Mouse (Mus musculus): ENCODE measurements at regions not wholly inside any gene's neighbourhood (a gene's known extent, or its start where the extent isn't known, plus 50 kb on each side); places are given as distances from the start of the nearest gene placed in this dataset.
A peak's percentile ranks its signal among the peaks of the same experiment; 100 is the strongest.

DNA sequence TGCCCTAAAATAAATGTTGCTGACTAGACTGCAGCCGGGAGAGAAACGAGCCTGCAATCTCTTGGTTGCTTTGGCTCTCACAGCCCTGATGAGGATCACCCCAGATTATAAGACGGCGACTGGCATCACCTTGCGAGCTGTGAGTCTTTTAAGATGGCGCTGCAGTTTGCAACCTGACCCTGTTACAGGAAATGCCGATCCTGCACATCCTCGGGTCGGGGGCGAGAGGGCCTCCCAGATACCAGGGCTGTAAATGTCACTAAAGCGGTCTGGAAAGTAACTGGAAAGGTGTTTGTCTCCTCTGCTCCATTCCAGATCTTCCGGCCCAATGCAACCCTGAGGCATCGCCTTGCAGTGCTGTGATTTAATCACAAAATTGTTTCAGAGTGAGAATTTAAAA lies 53.4 kb downstream of the Cartpt start:
- no peak for DNase-seq (ENCODE audit: extremely low spot score, low read depth, low spot score)

DNA sequence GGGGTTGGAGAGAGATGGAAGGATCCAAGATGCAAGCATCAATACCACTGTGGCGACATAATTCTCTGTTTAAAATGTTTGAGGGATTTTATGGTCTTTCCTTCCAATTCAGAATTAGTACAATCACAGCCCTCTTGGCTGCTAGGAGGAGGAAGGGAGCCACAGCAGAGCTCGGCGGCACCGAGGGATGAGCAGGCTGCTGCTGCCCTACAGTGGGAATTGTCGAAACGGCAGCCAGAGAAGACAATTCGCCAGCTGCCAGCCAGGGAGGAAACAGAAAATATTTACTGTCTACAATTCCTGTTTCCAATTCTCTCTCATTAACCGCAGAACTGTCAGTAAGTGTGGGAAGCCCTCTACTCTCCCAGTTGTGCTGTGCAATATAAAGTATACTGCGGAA lies 58.3 kb downstream of the Cartpt start:
- DNase-seq (ENCODE audit: extremely low spot score, low read depth, low spot score) = no peak

- no peak for DNase-seq (ENCODE audit: extremely low spot score, low read depth, low spot score)
These were observed 61.4 kb downstream of the Cartpt start for GRCm38 (mm10) chr13:99839446-99839845.

- DNase-seq (ENCODE audit: extremely low spot score, low read depth, low spot score) = peak; percentile 91
These were observed 63.0 kb downstream of the Cartpt start for GRCm38 (mm10) chr13:99837772-99838425.

- DNase-seq (ENCODE audit: extremely low spot score, low read depth, low spot score) = no peak
These were observed 63.7 kb downstream of the Cartpt start for GRCm38 (mm10) chr13:99837180-99837579.

GRCm38 (mm10) chr13:99836586-99836985 lies 64.3 kb downstream of the Cartpt start:
- no peak for DNase-seq (ENCODE audit: extremely low spot score, low read depth, low spot score)

GRCm38 (mm10) chr13:99835518-99835917 lies 65.4 kb downstream of the Cartpt start:
- no peak for DNase-seq (ENCODE audit: extremely low spot score, low read depth, low spot score)

DNA sequence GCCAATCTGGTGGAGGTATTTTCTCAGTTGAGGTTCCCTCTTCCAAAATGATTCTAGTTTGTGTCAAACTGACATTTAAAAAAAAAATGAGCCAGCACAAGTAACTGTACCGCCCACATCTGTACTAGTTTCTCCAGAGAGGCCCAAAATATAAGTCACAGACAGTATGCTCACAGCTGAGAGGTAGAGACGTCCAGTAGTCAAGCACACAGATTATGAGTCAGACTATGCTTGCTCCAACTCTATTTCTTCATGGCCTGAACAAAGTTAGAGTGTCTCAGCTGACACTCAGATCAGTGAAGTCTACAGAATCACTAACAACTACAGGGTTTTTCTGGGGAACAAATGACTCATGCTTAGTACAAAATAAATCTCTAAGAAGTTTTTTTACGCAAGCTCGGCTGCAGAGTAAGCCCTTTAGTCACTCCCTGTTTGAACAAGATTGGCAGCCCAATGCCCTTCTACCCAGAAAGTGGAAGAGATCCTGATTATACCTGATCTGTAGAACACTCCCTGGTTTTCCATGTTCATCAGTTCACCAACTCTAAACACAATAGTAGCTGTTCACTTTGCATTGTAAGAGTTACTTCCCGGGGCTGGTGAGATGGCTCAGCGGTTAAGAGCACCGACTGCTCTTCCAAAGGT lies 70.7 kb downstream of the Cartpt start:
- no peak for DNase-seq (ENCODE audit: extremely low spot score, low read depth, low spot score)

- no peak for DNase-seq (ENCODE audit: extremely low spot score, low read depth, low spot score)
These were observed 73.3 kb downstream of the Cartpt start for GRCm38 (mm10) chr13:99827573-99827972.

DNA sequence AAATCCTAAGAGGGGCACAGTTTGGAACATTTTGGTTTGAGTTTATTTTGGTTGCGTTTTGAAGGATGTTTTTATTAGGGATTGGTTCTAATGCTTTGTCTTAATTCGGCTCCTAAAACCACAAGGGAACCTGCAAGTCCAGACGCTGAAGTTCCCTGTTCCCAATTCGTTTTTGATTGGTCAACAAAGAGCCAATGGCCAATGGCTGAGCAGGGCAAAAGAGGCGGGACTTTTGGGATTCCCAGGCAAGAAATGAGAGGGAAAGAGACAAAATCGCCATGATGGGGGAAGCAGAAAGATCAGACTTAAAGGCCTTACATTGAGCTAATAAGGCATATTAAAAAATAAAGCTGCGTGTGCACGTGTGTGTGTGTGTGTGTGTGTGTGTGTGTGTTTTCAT lies 76.3 kb downstream of the Cartpt start:
- no peak for DNase-seq (ENCODE audit: extremely low spot score, low read depth, low spot score)

- no peak for DNase-seq (ENCODE audit: extremely low spot score, low read depth, low spot score)
These were observed 84.2 kb downstream of the Cartpt start for GRCm38 (mm10) chr13:99816666-99817065.

DNA sequence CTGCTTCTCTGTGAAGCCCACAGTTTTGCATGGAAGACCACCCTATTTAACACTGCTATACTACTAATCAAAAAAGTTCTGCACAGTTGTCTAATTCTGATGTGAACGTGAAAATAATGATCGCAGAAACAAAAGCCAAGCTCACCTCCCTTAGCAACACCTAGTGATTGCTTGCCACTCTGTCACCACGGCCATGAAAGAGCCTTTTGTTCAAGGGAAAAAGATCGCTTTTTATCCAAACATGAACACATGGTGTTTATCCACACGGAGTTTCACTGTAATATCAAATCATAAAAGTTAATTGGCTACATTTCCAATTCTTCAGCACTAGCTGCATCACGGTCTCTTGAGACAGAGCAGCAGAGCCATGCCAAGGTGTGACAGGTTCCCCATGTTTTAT lies 85.1 kb downstream of the Cartpt start:
- no peak for DNase-seq (ENCODE audit: extremely low spot score, low read depth, low spot score)

DNA sequence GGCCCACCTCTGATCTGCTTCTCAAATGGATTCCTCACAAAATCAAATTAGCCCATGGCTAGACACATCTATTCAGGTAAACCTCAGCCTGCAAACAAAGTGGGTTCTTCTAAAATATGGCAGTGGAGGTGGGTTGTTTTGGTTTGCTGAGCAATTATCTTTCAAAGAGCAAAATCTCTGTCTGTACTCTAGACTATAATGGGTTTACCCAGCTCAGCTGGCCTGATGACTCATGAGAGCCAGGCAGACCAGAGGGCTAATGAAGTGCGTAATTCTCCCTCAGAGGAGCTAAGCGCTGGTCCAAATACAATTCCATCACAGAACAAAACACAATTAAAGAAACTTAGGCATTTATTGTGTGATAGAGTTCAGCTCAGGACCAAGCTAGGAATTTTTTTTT lies 86.1 kb downstream of the Cartpt start:
- DNase-seq (ENCODE audit: extremely low spot score, low read depth, low spot score) = no peak

DNA sequence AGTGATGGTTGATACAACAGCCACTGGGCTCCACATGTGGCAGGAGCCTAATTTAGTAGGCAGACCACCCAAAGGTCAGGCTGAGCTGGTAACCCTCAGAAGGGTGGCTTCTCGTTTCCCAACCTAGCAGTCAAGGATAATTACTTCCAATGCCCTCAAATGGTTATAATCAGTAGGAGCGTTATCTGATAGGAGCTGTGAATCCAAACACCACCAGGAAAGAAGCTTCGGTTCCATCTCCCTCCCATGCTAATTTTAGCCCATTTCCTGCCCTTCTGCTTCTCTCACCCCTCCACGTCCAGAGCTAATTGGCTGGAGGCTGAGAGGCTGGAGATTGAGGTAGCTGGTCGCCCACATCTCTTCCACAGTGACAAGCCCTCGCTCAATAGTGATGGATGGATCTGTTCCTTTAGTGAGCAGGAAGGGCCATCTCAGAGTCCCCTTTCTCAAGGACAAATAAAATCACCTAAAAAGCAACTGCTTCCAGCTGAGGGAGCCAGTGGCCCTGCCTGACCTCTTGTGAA lies 86.8 kb downstream of the Cartpt start:
- no peak for DNase-seq (ENCODE audit: extremely low spot score, low read depth, low spot score)

GRCm38 (mm10) chr13:99794448-99794847 lies 106.4 kb downstream of the Cartpt start:
- no peak for DNase-seq (ENCODE audit: extremely low spot score, low read depth, low spot score)

DNA sequence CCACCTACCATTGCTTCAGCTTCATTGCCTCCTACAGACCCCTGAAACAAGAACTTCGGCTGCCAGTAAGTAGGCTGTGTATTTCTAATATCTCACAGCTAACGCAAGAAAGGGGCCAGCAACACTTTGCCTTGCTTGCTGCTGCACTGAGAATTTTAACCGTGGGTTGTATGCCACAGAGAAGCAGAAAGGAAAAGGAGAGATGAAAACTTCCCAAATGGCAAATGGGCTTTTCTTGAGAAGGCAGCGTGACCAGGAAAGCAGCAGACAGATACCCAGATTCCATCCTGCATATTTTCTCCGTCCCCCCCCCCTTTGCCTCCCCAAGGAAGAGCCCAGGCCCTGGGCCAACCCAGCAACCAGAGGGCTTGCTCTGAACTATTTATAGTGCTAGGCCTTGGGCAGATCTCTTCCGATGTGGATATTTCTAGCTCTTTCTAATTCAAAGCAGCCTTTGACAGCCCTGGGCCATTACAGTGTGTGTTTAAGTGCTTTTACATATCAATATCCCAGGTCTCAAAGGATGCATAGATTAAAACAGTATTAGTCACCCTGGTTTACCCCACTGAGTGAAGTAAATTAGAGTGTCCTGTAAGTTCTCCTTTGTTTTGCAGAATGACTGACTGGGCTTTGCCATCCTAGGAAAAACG lies 107.0 kb downstream of the Cartpt start:
- DNase-seq (ENCODE audit: extremely low spot score, low read depth, low spot score) = no peak

GRCm38 (mm10) chr13:99793001-99793400 lies 107.9 kb downstream of the Cartpt start:
- no peak for DNase-seq (ENCODE audit: extremely low spot score, low read depth, low spot score)

DNA sequence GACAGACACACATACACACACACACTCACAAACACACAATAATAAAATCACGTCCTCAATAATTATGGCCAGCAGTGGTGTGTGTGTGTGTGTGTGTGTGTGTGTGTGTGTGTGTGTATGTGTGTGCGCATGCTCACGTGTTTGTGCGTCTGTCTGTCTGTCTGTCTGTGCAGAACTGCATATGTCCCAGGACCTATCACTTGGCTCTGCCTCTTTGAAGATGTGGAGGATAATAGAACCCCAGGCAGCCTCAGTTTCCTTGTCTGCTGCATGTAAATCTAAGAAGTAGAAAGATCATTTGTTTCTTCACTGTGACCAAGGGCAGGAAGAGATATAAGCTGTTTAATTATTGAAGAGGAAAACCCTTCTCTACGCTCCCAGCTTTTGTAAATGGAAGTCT lies 109.9 kb downstream of the Cartpt start:
- no peak for DNase-seq (ENCODE audit: extremely low spot score, low read depth, low spot score)

GRCm38 (mm10) chr13:99787760-99788159 lies 113.1 kb downstream of the Cartpt start:
- DNase-seq (ENCODE audit: extremely low spot score, low read depth, low spot score) = no peak

DNA sequence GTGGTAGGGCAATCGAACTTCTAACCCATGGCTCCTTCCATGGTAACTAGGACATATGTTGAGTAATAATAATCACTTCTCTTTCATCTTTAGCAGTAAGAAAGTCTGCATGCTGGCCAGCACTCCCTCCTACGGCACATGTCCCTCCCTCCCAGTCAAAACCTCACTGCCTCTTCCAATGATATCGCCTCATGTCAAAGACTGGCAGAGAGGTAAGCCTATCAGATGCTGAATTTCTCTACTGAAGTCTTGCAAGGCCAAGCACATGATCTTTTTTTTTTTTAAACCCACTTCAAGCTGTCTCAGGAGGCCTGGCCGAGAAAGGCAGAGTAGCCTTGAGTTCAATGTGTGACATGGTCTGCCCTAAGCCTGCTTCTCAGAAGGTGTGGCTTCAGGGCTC lies 115.5 kb downstream of the Cartpt start:
- no peak for DNase-seq (ENCODE audit: extremely low spot score, low read depth, low spot score)

GRCm38 (mm10) chr13:99784314-99784713 lies 116.6 kb downstream of the Cartpt start:
- no peak for DNase-seq (ENCODE audit: extremely low spot score, low read depth, low spot score)
